Mouse (Mus musculus) brain, embryonic 14.5 days (tissue): ENCODE measurements at regions not wholly inside any gene's neighbourhood (a gene's known extent, or its start where the extent isn't known, plus 50 kb on each side); places are given as distances from the start of the nearest gene placed in this dataset.

Source experiments
- CTCF ChIP-seq: fragments of 200-500 bp; IDR thresholded peaks from 2 replicates; pipeline ENCODE4 v1.5.1; 2012; ENCODE audit warnings: inconsistent platforms, mild to moderate bottlenecking, moderate library complexity, borderline replicate concordance; ENCODE audit not compliant: insufficient read depth, insufficient read length; ENCODE audit errors: extremely low read depth
- POLR2A ChIP-seq: fragments of 200-500 bp; IDR thresholded peaks from 2 replicates; pipeline ENCODE4 v1.6.1; 2012; ENCODE audit warnings: mild to moderate bottlenecking, inconsistent platforms, borderline replicate concordance; ENCODE audit not compliant: poor library complexity, insufficient read depth, insufficient read length, severe bottlenecking; ENCODE audit errors: extremely low read depth

DNA sequence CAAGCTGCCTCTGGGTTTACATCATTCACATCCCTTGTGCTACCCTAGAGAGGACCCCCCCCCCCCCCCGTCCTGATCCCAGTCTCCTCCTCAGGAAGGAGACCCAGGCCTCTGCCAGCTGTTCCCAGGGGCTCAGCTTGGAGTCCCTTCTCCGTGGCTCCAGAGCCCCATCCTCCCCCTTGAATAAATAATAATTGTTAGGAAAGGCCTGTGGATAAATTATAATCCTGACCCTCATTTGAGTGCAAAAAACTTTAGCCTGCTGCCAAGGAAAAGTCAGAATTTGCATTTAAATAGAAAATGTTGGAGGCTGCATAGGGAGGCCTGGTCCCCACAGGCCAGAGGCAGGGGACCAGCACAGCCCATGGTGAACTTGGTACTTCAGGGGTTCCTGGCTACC lies 136.0 kb upstream of the Gm26897 start:
- TF ChIP-seq CTCF (no peak), POLR2A (no peak)
